Mouse (Mus musculus) cerebellum, adult 11 months (tissue): ENCODE measurements at regions not wholly inside any gene's neighbourhood (a gene's known extent, or its start where the extent isn't known, plus 50 kb on each side); places are given as distances from the start of the nearest gene placed in this dataset.
A peak's percentile ranks its signal among the peaks of the same experiment; 100 is the strongest.

Experiments
- DNase-seq: peaks from one replicate; pipeline ENCODE4 v3.0.0; 2022

GRCm38 (mm10) chr1:153962161-153962720 lies 62.2 kb upstream of the Teddm2 start:
- DNase-seq, result no peak

- no peak for DNase-seq
Observed at GRCm38 (mm10) chr1:153963744-153964342, 63.8 kb upstream of the Teddm2 start.

- DNase-seq, result no peak
Observed at GRCm38 (mm10) chr1:153969401-153969800, 69.4 kb upstream of the Teddm2 start.

- no peak for DNase-seq
Observed at GRCm38 (mm10) chr1:153974300-153974699, 74.3 kb upstream of the Teddm2 start.

GRCm38 (mm10) chr1:153977963-153978726 lies 78.1 kb upstream of the Teddm2 start:
- no peak for DNase-seq

- peak; percentile 3 for DNase-seq
Observed at GRCm38 (mm10) chr1:153980886-153981285, 80.9 kb upstream of the Teddm2 start.

GRCm38 (mm10) chr1:153985595-153985994 lies 85.6 kb upstream of the Teddm2 start:
- DNase-seq, result no peak

- DNase-seq, result no peak
Observed at GRCm38 (mm10) chr1:153986632-153987031, 86.6 kb upstream of the Teddm2 start.

GRCm38 (mm10) chr1:153988297-153988696 lies 88.3 kb upstream of the Teddm2 start:
- no peak for DNase-seq

GRCm38 (mm10) chr1:153990651-153991435 lies 90.8 kb upstream of the Teddm2 start:
- no peak for DNase-seq

- no peak for DNase-seq
Observed at GRCm38 (mm10) chr1:153992466-153992865, 92.4 kb upstream of the Teddm2 start.

GRCm38 (mm10) chr1:153994871-153995270 lies 94.8 kb upstream of the Teddm2 start:
- DNase-seq, result no peak

- peak; percentile 7 for DNase-seq
Observed at GRCm38 (mm10) chr1:153997201-153998181, 97.5 kb upstream of the Teddm2 start.

- no peak for DNase-seq
Observed at GRCm38 (mm10) chr1:153999776-154000175, 99.7 kb upstream of the Teddm2 start.

GRCm38 (mm10) chr1:154003669-154004068 lies 103.6 kb upstream of the Teddm2 start:
- DNase-seq, result no peak

- DNase-seq, result no peak
Observed at GRCm38 (mm10) chr1:154004647-154005046, 104.6 kb upstream of the Teddm2 start.

- DNase-seq, result no peak
Observed at GRCm38 (mm10) chr1:154006055-154006454, 106.0 kb upstream of the Teddm2 start.

- DNase-seq, result no peak
Observed at GRCm38 (mm10) chr1:154007440-154007839, 107.4 kb upstream of the Teddm2 start.

GRCm38 (mm10) chr1:154008593-154009310 lies 108.7 kb upstream of the Teddm2 start:
- no peak for DNase-seq

- no peak for DNase-seq
Observed at GRCm38 (mm10) chr1:154010681-154011080, 110.7 kb upstream of the Teddm2 start.

GRCm38 (mm10) chr1:154016516-154016915 lies 116.5 kb upstream of the Teddm2 start:
- no peak for DNase-seq
